Mouse (Mus musculus) monocyte, adult 5-6 weeks (primary cell): ENCODE measurements around the gene Plagl1. TPM values are rescaled to one million over a fixed set of nuclear protein-coding genes. Genes with fewer than 3 reads are reported as not detected.

ENCODE experiments used
- ATAC-seq: fragments of 153-309, 156-312 bp; replicated peaks from 2 replicates; pipeline ENCODE4 v1.8.0; 2017; ENCODE audit warnings: mild to moderate bottlenecking; ENCODE audit not compliant: low TSS enrichment, insufficient number of reproducible peaks, severe bottlenecking, poor library complexity, low FRiP score
- total RNA-seq: library from RNA; stranded (forward); fragments of 200-1000, 200-491, 200-594 nt; gene quantifications from 3 replicates; pipeline ENCODE4 v1.2.3, GENCODE M21; 2017

Gene Plagl1
- total RNA-seq, 1 experiment from 2014 or later: 1.8 TPM

GRCm38 (mm10) chr10:13118024-13118769 is 57.9 kb downstream of the Plagl1 start:
- no peak for ATAC-seq

- no peak for ATAC-seq
Measured at GRCm38 (mm10) chr10:13118770-13119102, 58.4 kb downstream of the Plagl1 start.

GRCm38 (mm10) chr10:13119300-13119699 is 59.0 kb downstream of the Plagl1 start:
- ATAC-seq: no peak

GRCm38 (mm10) chr10:13125811-13126210 is 65.5 kb downstream of the Plagl1 start:
- ATAC-seq: no peak

GRCm38 (mm10) chr10:13127335-13127734 is 67.0 kb downstream of the Plagl1 start:
- ATAC-seq: no peak

- ATAC-seq: no peak
Measured at GRCm38 (mm10) chr10:13127946-13128345, 67.6 kb downstream of the Plagl1 start.

- ATAC-seq: no peak
Measured at GRCm38 (mm10) chr10:13133850-13134249, 73.5 kb downstream of the Plagl1 start.

- no peak for ATAC-seq
Measured at GRCm38 (mm10) chr10:13135276-13135675, 75.0 kb downstream of the Plagl1 start.

GRCm38 (mm10) chr10:13135751-13136150 is 75.4 kb downstream of the Plagl1 start:
- no peak for ATAC-seq

- ATAC-seq: no peak
Measured at GRCm38 (mm10) chr10:13137906-13138305, 77.6 kb downstream of the Plagl1 start.

- ATAC-seq: no peak
Measured at GRCm38 (mm10) chr10:13140434-13140833, 80.1 kb downstream of the Plagl1 start.

- ATAC-seq: no peak
Measured at GRCm38 (mm10) chr10:13150435-13150834, 90.1 kb downstream of the Plagl1 start.

GRCm38 (mm10) chr10:13151353-13151752 is 91.0 kb downstream of the Plagl1 start:
- ATAC-seq: no peak

GRCm38 (mm10) chr10:13152811-13153364 is 92.6 kb downstream of the Plagl1 start:
- ATAC-seq: no peak

- no peak for ATAC-seq
Measured at GRCm38 (mm10) chr10:13155377-13155776, 95.1 kb downstream of the Plagl1 start.

GRCm38 (mm10) chr10:13160913-13161312 is 100.6 kb downstream of the Plagl1 start:
- no peak for ATAC-seq

- ATAC-seq: no peak
Measured at GRCm38 (mm10) chr10:13162031-13162430, 101.7 kb downstream of the Plagl1 start.

GRCm38 (mm10) chr10:13168461-13168860 is 108.2 kb downstream of the Plagl1 start:
- ATAC-seq: no peak

- no peak for ATAC-seq
Measured at GRCm38 (mm10) chr10:13170739-13171448, 110.6 kb downstream of the Plagl1 start.

- ATAC-seq: no peak
Measured at GRCm38 (mm10) chr10:13171461-13171860, 111.2 kb downstream of the Plagl1 start.
